Mouse (Mus musculus) liver, adult 2 months (tissue): ENCODE measurements around the gene Zbtb41. TPM values are rescaled to one million over a fixed set of nuclear protein-coding genes. Genes with fewer than 3 reads are reported as not detected.

Source experiments
- DNase-seq: peaks from one replicate; pipeline ENCODE4 v3.0.0-alpha.2; 2011; ENCODE audit warnings: low read depth, low spot score; ENCODE audit errors: extremely low read depth
- H3K27ac ChIP-seq: fragments of 200-500 bp; replicated peaks from 2 replicates; pipeline ENCODE4 v1.5.1; 2012; ENCODE audit warnings: low read depth, mild to moderate bottlenecking, control low read depth, inconsistent platforms, low read length; ENCODE audit not compliant: insufficient read depth
- H3K27me3 ChIP-seq: fragments of 200-500 bp; 2 replicates; pipeline ENCODE4 v1.6.1; 2012; ENCODE audit warnings: mild to moderate bottlenecking, moderate library complexity, low read length, inconsistent platforms; ENCODE audit not compliant: control insufficient read depth, insufficient read depth
- H3K36me3 ChIP-seq: fragments of 200-500 bp; 2 replicates; pipeline ENCODE4 v1.6.1; 2012; ENCODE audit warnings: low read length, inconsistent platforms; ENCODE audit not compliant: control insufficient read depth, insufficient read depth
- H3K4me1 ChIP-seq: fragments of 200-500 bp; 2 replicates; pipeline ENCODE4 v1.6.1; 2011; ENCODE audit warnings: low read length; ENCODE audit not compliant: control insufficient read depth, insufficient read depth
- H3K4me3 ChIP-seq: fragments of 200-500 bp; 2 replicates; pipeline ENCODE4 v1.5.1; 2011; ENCODE audit warnings: low read depth, mild to moderate bottlenecking, control low read depth, low read length, moderate library complexity; ENCODE audit not compliant: insufficient read depth
- H3K79me2 ChIP-seq: fragments of 200-500 bp; 2 replicates; pipeline ENCODE4 v1.6.1; 2012; ENCODE audit warnings: inconsistent platforms, mild to moderate bottlenecking, low read length, moderate library complexity; ENCODE audit not compliant: control insufficient read depth, insufficient read depth
- H3K9ac ChIP-seq: fragments of 200-500 bp; 2 replicates; pipeline ENCODE4 v1.6.1; 2012; ENCODE audit warnings: low read depth, mild to moderate bottlenecking, control low read depth, inconsistent platforms, low read length
- CTCF ChIP-seq: fragments of 200-500 bp; IDR thresholded peaks from 2 replicates; pipeline ENCODE4 v1.5.1; 2011; ENCODE audit warnings: low read depth, low read length, control low read depth
- POLR2A ChIP-seq: fragments of 200-500 bp; IDR thresholded peaks from 2 replicates; pipeline ENCODE4 v1.6.1; 2011; ENCODE audit warnings: low read length, control low read depth; ENCODE audit not compliant: insufficient read depth; ENCODE audit errors: extremely low read depth
- WGBS: fragments of 180-500 bp; shearing (Covaris S2); methylation state at CpG from one replicate; pipeline ENCODE4 v1.1.7; 2018; 5-methylcytosine and 5-hydroxymethylcytosine counted together
- polyA plus RNA-seq: library from polyadenylated mRNA; depleted of rRNA; stranded (reverse); fragments of >200 nt; gene quantifications from 2 replicates; pipeline ENCODE4 v1.2.3, GENCODE M21; 2012; rRNA removed
- total RNA-seq: library from RNA; depleted of rRNA; stranded (reverse); fragments of >200 nt; gene quantifications from 2 replicates; pipeline ENCODE4 v1.2.3, GENCODE M21; 2014; rRNA removed

The Zbtb41 gene
- total and polyA plus RNA-seq, 2 experiments: 2.1 to 7.6 TPM

DNA sequence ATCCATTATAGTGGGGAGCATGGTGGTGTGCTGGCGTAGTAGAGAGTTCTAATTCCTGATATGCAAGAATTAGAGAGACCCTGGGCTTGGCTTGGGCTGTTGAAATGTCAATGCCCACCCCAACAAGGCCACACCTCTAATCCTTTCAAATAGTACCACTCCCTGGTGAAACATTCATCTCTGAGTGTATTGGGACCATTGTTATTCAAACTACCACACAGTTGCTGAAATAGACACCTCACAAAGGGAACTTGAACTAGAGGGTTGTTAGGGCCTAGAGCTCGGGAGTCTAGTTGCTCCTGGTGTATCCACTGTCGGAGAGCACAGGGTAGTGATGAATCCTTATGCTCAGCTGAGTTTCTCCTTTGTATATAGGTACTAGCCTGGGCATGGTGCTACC lies 72.5 kb downstream of the Zbtb41 start:
- H3K36me3 ChIP-seq: no peaks in the 10 kb centered on the region
- 96% methylated on average over 3 of the region's 3 CpGs for WGBS
- H3K9ac ChIP-seq: no peak overlapping the region
- H3K79me2 ChIP-seq: no peaks in the 10 kb centered on the region
- no peak overlapping the region for H3K4me3 ChIP-seq
- H3K27ac ChIP-seq: no peak overlapping the region
- TF ChIP-seq CTCF (no peak), POLR2A (no peak)
- DNase-seq: no peak
- H3K27me3 ChIP-seq: no peaks in the 10 kb centered on the region
- no peaks in the 10 kb centered on the region for H3K4me1 ChIP-seq

DNA sequence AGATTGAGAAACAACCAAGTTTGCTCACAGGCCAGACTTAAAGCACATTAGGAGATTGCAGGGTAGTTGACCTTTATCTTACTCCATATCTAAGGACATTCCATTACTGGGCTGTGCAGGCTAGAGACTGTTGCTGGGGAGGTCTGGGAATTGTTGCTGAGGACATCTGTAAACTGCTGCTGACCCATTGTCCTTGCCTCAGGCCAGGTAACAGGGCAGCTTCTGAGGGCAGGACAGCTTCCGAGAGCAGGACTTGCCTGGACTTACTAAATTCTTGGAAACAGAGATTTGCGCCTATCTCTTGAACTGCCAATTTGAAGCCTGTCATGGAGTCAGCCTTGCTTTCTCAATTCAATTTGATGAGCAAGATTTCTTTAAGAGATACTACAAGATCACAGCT lies 73.3 kb downstream of the Zbtb41 start:
- no peak for TF ChIP-seq CTCF
- no peaks in the 10 kb centered on the region for H3K36me3 ChIP-seq

DNA sequence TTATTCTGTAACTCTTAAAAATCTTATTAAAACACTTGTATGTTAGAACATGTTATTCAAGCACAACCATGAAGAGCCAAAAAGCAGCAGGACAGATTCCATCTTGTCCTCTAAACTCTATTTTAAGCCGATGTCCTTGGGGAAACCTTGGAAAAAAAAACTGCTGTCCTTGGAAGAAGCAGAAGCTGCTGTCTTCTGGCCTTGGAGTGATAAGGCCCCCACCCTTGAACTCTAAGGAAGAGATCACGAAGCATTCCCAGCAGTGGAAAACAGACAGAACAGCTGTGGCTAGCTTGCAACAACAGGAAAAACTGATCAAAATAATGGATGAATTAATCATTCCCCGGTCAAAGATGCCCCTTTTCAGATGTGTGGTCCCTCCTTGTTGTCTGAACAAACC lies 74.1 kb downstream of the Zbtb41 start:
- TF ChIP-seq CTCF: no peak
- TF ChIP-seq POLR2A: no peak
- H3K9ac ChIP-seq: no peak overlapping the region
- no peaks in the 10 kb centered on the region for H3K27me3 ChIP-seq
- H3K79me2 ChIP-seq: no peaks in the 10 kb centered on the region; the same call in 1 of the 2 replicates
- peaks cover 7% of the 10 kb centered on the region; the same call in 1 of the 2 replicates for H3K4me1 ChIP-seq
- no peak overlapping the region for H3K4me3 ChIP-seq
- no peak for DNase-seq
- H3K36me3 ChIP-seq: no peaks in the 10 kb centered on the region
- H3K27ac ChIP-seq: no peak overlapping the region
- WGBS: 75% methylated on average over 3 of the region's 3 CpGs

More for the DNA sequence above, 73.3 kb downstream of the Zbtb41 start:
- DNase-seq: no peak
- Histone ChIP-seq H3K9ac (no peak overlapping the region), H3K27ac (no peak overlapping the region), H3K27me3 (no peaks in the 10 kb centered on the region), H3K4me3 (no peak overlapping the region), H3K79me2 (no peaks in the 10 kb centered on the region; the same call in 1 of the 2 replicates), H3K4me1 (0 out of 2 replicates have a peak, but pooled peaks cover under 1% of the 10 kb centered on the region)
- 83% methylated on average over 2 of the region's 2 CpGs for whole genome bisulfite sequencing

DNA sequence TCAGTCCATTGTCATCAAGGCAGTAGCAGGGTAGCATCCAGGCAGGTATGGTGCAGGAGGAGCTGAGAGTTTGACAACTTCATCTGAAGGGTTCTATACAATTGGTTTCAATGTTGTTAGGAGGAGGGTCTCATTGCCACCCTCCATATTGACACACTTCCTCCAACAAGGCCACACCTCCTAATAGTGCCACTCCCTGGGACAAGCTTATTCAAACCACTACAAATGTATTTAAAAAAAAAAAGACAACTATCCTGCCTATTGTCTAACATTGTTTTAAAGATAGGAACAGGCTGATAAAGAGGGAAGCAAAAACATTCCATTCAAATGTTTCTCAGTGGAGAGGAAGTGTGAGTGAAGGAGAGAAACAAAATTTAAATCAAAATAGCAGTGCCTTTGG lies 77.7 kb downstream of the Zbtb41 start:
- Histone ChIP-seq H3K9ac (no peak overlapping the region), H3K79me2 (no peaks in the 10 kb centered on the region; the same call in 1 of the 2 replicates), H3K4me3 (no peak overlapping the region), H3K27ac (no peak overlapping the region), H3K27me3 (no peaks in the 10 kb centered on the region), H3K4me1 (peaks cover 10% of the 10 kb centered on the region; the same call in 1 of the 2 replicates), H3K36me3 (no peaks in the 10 kb centered on the region)
- TF ChIP-seq POLR2A (no peak), CTCF (no peak)
- DNase-seq: no peak

DNA sequence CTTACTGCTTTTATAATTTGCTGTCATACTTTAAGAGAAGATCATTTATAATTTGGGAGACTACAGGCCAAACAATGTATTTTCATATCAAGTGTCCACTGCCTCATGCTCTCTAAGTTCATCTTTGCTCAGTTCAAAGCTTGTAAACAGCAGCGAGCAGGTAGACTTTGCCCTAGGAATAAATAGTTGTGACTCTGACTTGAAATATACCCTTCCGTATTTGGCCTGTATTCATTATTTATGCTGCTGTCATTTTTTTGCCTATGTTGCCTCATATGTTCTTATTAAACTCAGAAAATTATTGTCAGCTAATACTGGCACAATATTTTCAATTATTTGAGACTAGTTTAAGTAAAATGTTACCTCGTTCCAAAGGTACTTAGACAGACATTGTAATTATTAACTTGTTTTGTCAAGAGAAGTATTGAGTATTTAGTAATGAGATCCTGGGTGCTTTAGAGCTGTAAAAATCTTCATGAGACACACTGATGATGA lies 79.2 kb downstream of the Zbtb41 start, which contains the start of gene F13b:
F13b (plus strand) TSS at position 445 of the 495 bp plus-strand sequence.
- TF ChIP-seq POLR2A (no peak), CTCF (peak; percentile 12; the same call in 1 of the 2 replicates)
- Histone ChIP-seq H3K27me3 (no peaks in the 10 kb centered on the region), H3K27ac (peak within 1 kb of the TSS; percentile 52), H3K36me3 (no peaks in the 10 kb centered on the region), H3K79me2 (peaks cover 3% of the 10 kb centered on the region; the same call in 1 of the 2 replicates), H3K4me3 (peak within 1 kb of the TSS; percentile 51), H3K4me1 (peaks cover 10% of the 10 kb centered on the region; the same call in 1 of the 2 replicates), H3K9ac (0 out of 2 replicates have a peak within 1 kb of the TSS, but pooled peaks have one; percentile 29)
- DNase-seq: peak; percentile 93
- WGBS: 21% methylated on average over 3 of the region's 3 CpGs

Other genes starting within 250 kb of the Zbtb41 start
- not detected in 2 replicates for gene Crb1, start 45.2 kb upstream of the Zbtb41 start, total RNA-seq
- gene Crb1, start 45.2 kb upstream of the Zbtb41 start, polyA plus RNA-seq: not detected in 2 replicates
- 0.28 and 0.67 TPM in 2 replicates for gene Aspm, start 32.5 kb downstream of the Zbtb41 start, total RNA-seq
- 0.01 and 0.02 TPM in 2 replicates for gene Aspm, start 32.5 kb downstream of the Zbtb41 start, polyA plus RNA-seq
- gene F13b, start 79.4 kb downstream of the Zbtb41 start, total RNA-seq: 301 and 444 TPM in 2 replicates
- 47.5 and 51.0 TPM in 2 replicates for gene F13b, start 79.4 kb downstream of the Zbtb41 start, polyA plus RNA-seq
- gene Cfhr1, start 138.0 kb downstream of the Zbtb41 start, total RNA-seq: 331 and 378 TPM in 2 replicates
- 41.5 and 56.6 TPM in 2 replicates for gene Cfhr1, start 138.0 kb downstream of the Zbtb41 start, polyA plus RNA-seq